Mouse (Mus musculus) kidney, embryonic 16.5 days (tissue): ENCODE measurements around the gene Adamtsl3. TPM values are rescaled to one million over a fixed set of nuclear protein-coding genes. Genes with fewer than 3 reads are reported as not detected.
A peak's percentile ranks its signal among the peaks of the same experiment; 100 is the strongest.

ENCODE experiments used
- ATAC-seq: fragments of 200-750 bp; cut with Nextera tagmentation; 2 replicates; pipeline ENCODE4 v1.8.0; 2017; ENCODE audit warnings: moderate TSS enrichment; ENCODE audit not compliant: low FRiP score, low TSS enrichment
- H3K27ac ChIP-seq: fragments of 300-500 bp; sonication (generic); 2 replicates; pipeline ENCODE4 v1.5.1; 2014; ENCODE audit warnings: low read length
- H3K27me3 ChIP-seq: fragments of 300-500 bp; sonication (generic); 2 replicates; pipeline ENCODE4 v1.6.1; 2014; ENCODE audit warnings: low read length, control low read depth, mixed read lengths; ENCODE audit not compliant: insufficient read depth
- H3K36me3 ChIP-seq: fragments of 300-500 bp; sonication (generic); 2 replicates; pipeline ENCODE4 v1.6.1; 2014; ENCODE audit warnings: low read length, control low read depth, mixed read lengths; ENCODE audit not compliant: insufficient read depth
- H3K4me1 ChIP-seq: fragments of 300-500 bp; sonication (generic); 2 replicates; pipeline ENCODE4 v1.6.1; 2014; ENCODE audit warnings: low read length, control low read depth, mixed read lengths; ENCODE audit not compliant: insufficient read depth
- H3K4me2 ChIP-seq: fragments of 300-500 bp; sonication (generic); replicated peaks from 2 replicates; pipeline ENCODE4 v1.6.1; 2014; ENCODE audit warnings: low read depth, low read length
- H3K4me3 ChIP-seq: fragments of 300-500 bp; sonication (generic); 2 replicates; pipeline ENCODE4 v1.5.1; 2014; ENCODE audit warnings: mild to moderate bottlenecking, low read length
- H3K9ac ChIP-seq: fragments of 300-500 bp; sonication (generic); replicated peaks from 2 replicates; pipeline ENCODE4 v1.6.1; 2014; ENCODE audit warnings: low read length
- H3K9me3 ChIP-seq: fragments of 300-500 bp; sonication (generic); 2 replicates; pipeline ENCODE4 v1.6.1; 2016; ENCODE audit warnings: low read length, control low read depth
- WGBS: fragments of 180-500 bp; shearing (Covaris S2); extraction: QIAGEN DNeasy Blood & Tissue Kit; methylation state at CpG from one replicate; pipeline ENCODE4 v1.1.7; 2014; 5-methylcytosine and 5-hydroxymethylcytosine counted together
- polyA plus RNA-seq: library from polyadenylated mRNA; unstranded; fragments of >200 nt; fragmentation: Nextera tagmentation; extraction: Ambion mirVana; gene quantifications from 2 replicates; pipeline ENCODE4 v1.2.1, GENCODE M21; 2015

Adamtsl3 gene
- polyA plus RNA-seq, 1 experiment from 2014 or later: 0.47 TPM

DNA sequence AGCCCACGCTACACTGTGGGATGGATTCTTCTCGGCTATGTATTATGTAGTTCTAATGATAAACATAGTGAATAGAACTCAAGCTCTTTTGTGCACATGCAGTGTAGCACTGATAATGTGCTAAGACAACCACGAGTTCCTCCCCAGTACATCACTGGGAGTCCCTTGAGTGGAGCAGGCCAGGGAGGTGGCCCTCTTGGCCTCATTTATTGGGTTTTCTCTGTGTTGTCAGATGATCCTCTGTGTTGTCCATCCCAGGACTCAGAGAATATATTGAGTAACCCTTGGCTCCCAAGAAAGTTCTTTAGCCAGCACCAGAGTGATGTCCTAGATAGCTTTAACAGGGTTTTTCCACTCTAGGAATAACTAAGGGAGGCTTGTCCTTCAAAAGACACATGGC lies 14.9 kb downstream of the Adamtsl3 start:
- WGBS: 95% methylated on average over 3 of the region's 3 CpGs

DNA sequence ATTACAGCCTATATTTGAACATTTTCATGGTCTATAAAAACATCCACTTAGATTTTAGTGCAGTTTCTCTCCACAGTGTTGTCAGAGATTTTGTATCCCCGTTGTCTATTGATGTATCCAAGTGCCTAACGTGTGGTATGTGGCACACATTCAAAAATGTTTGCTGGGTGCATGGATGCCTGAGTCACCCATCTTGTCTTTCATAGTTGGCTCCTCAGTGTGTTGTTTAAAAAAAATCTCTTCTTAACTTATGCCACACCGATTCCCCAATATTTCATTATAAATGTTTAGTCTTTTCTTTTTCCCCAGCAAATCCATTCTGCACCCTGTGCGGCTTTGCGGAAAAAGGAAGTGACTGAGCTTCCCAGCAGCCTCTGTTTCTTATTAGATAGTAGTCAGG lies 23.7 kb downstream of the Adamtsl3 start:
- no peaks in the 10 kb centered on the region for H3K9me3 ChIP-seq
- no peak overlapping the region for H3K9ac ChIP-seq
- no peak overlapping the region for H3K4me2 ChIP-seq
- no peaks in the 10 kb centered on the region for H3K27me3 ChIP-seq
- 84% methylated on average over 5 of the region's 5 CpGs for WGBS
- H3K4me1 ChIP-seq: no peaks in the 10 kb centered on the region
- no peak overlapping the region for H3K4me3 ChIP-seq
- no peaks in the 10 kb centered on the region for H3K36me3 ChIP-seq
- H3K27ac ChIP-seq: no peak overlapping the region
- ATAC-seq: no peak

More for the DNA sequence above, 14.9 kb downstream of the Adamtsl3 start:
- Histone ChIP-seq H3K9ac (no peak overlapping the region), H3K27ac (no peak overlapping the region), H3K27me3 (no peaks in the 10 kb centered on the region), H3K9me3 (no peaks in the 10 kb centered on the region), H3K4me3 (no peak overlapping the region), H3K4me1 (no peaks in the 10 kb centered on the region), H3K4me2 (no peak overlapping the region), H3K36me3 (no peaks in the 10 kb centered on the region)
- no peak for ATAC-seq

DNA sequence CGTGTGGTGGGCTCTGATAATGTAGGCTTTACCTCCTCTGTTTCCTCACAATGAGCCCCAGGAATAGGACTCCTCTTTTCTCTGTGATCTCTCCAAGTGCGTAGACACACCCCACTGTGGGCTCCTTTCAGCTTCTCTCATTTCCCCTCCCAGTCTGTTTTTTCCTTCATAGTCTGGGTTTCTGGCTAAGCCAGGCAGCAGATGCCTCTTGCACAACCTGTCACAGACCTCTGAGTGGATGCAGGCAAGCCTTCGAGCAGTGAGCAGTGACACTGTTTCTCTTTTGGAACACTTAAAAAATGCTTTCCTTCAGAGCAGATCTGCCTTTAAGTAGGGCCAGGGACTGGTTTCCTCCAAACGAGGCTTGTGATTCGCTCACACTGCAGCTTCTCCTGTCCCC lies 24.2 kb downstream of the Adamtsl3 start:
- Histone ChIP-seq H3K4me2 (no peak overlapping the region), H3K4me1 (no peaks in the 10 kb centered on the region), H3K4me3 (no peak overlapping the region), H3K9me3 (no peaks in the 10 kb centered on the region), H3K9ac (no peak overlapping the region), H3K27ac (no peak overlapping the region), H3K27me3 (no peaks in the 10 kb centered on the region), H3K36me3 (no peaks in the 10 kb centered on the region)
- WGBS: 76% methylated on average over 5 of the region's 5 CpGs
- no peak for ATAC-seq

DNA sequence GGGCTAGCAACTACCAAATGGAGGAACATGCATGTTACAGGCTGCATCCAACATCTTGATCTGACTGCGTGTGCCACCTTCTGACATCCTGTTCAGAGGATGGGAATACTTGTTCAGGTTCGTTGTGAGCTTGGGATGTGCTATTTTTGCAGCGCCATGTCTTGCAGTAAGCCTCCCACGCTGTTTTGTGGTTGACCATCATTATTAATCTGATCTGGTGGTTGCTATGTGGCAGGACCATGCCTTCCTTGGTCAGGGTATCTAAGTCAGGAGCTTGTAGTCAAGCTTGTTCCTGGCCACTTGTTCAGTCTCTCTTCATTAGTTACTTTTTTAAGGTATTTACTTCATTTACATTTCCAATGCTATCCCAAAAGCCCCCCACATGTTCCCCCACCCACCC lies 24.7 kb downstream of the Adamtsl3 start:
- H3K4me3 ChIP-seq: no peak overlapping the region
- no peaks in the 10 kb centered on the region for H3K36me3 ChIP-seq
- no peak overlapping the region for H3K9ac ChIP-seq
- 95% methylated on average over 4 of the region's 4 CpGs for WGBS
- no peak overlapping the region for H3K4me2 ChIP-seq
- no peaks in the 10 kb centered on the region for H3K9me3 ChIP-seq
- no peaks in the 10 kb centered on the region for H3K27me3 ChIP-seq
- no peak overlapping the region for H3K27ac ChIP-seq
- no peak for ATAC-seq
- no peaks in the 10 kb centered on the region for H3K4me1 ChIP-seq

DNA sequence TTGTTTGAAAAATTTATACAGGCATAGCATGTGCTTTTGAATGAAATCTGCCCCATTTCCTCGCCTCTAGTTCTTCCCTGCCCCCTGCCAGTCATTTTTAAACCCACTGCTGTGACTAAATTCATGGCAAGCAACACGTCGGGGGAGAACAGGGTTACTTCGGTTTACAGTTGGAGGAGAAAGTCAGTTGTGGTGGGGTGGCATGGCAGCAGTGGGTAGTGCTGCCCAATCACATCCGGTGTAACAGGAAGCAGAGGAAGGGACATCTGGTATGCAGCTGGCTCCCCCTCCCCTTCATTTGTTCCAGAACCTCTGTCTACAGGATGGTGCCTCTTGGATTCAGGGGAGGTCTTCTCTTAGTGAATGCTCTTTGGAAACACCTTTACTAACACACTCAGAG lies 25.6 kb downstream of the Adamtsl3 start:
- H3K27me3 ChIP-seq: no peaks in the 10 kb centered on the region
- no peaks in the 10 kb centered on the region for H3K36me3 ChIP-seq
- H3K9ac ChIP-seq: no peak overlapping the region
- WGBS: 86% methylated on average over 5 of the region's 5 CpGs
- H3K4me1 ChIP-seq: no peaks in the 10 kb centered on the region
- H3K4me3 ChIP-seq: no peak overlapping the region
- H3K27ac ChIP-seq: no peak overlapping the region
- H3K9me3 ChIP-seq: no peaks in the 10 kb centered on the region
- ATAC-seq: no peak
- no peak overlapping the region for H3K4me2 ChIP-seq

DNA sequence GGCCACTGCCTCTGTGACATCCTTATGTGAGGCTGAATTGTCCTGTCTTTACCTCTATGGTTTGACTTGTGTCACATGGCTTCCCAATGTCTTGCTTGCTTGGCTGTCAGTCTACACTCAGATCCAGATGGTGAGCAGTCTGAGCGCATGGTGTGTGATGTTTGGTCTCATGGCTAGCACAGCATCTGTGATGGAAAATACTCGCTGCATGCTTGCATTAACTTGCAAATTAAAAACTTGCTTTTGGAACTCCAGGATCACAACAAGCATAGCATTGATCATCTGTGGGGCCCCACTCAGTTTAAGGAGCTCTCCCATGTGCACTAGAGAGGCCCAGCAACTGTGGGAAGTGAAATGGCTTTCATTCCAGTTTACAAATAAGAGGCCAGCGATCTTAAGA lies 29.1 kb downstream of the Adamtsl3 start:
- Histone ChIP-seq H3K9me3 (no peaks in the 10 kb centered on the region), H3K9ac (no peak overlapping the region), H3K4me1 (no peaks in the 10 kb centered on the region), H3K4me2 (no peak overlapping the region), H3K27me3 (no peaks in the 10 kb centered on the region), H3K36me3 (no peaks in the 10 kb centered on the region), H3K27ac (no peak overlapping the region), H3K4me3 (no peak overlapping the region)
- ATAC-seq: no peak
- WGBS: 94% methylated on average over 3 of the region's 3 CpGs

DNA sequence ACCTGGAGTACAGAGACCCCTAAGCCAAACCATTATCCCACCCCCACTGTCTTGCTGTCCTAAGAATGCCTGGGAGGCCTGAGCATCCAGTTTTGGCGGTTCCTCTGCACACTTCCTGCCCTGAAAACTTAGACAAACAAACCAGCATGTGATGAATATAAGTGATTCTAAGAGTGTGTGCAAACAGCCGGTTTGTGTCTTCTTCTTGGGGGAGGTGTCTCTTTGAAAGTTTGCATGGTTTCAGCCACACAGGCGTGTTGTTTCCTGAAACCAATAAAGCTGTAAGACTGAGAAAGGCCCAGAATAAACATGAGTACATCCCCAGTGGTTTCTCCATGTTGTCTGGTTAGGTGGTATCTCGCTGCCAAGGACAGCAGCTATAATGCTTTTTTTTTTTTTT lies 30.6 kb downstream of the Adamtsl3 start:
- no peak overlapping the region for H3K9ac ChIP-seq
- no peak overlapping the region for H3K4me3 ChIP-seq
- H3K9me3 ChIP-seq: no peaks in the 10 kb centered on the region
- H3K4me1 ChIP-seq: 0 out of 2 replicates have a peak, but pooled peaks cover 2% of the 10 kb centered on the region
- 29% methylated on average over 4 of the region's 4 CpGs for WGBS
- peak overlapping the region; percentile 7; the same call in 1 of the 2 replicates for H3K27ac ChIP-seq
- ATAC-seq: peak; percentile 78; the same call in 1 of the 2 replicates
- no peak overlapping the region for H3K4me2 ChIP-seq
- H3K27me3 ChIP-seq: no peaks in the 10 kb centered on the region
- H3K36me3 ChIP-seq: no peaks in the 10 kb centered on the region

DNA sequence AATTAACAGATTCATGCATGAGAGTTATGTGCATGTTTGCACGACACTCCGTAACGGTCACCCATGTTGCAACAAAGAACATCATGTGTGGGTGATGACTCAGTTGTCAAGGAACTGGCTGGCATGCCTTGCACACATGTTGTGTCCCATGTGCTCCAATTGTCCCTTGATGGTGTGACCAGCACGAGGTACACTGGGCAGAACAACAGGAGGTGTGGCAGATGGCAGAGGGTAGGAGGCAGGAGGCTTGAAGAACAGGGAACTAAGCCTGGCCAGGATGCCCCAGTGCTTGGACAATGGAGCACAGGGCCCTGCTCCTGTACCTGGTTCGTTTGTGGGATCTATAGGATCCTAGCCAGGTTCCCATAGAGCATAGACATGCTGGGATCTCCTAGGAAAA lies 31.0 kb downstream of the Adamtsl3 start:
- 73% methylated on average over 5 of the region's 5 CpGs for WGBS
- Histone ChIP-seq H3K4me1 (0 out of 2 replicates have a peak, but pooled peaks cover 2% of the 10 kb centered on the region), H3K36me3 (no peaks in the 10 kb centered on the region), H3K27me3 (no peaks in the 10 kb centered on the region), H3K4me2 (no peak overlapping the region), H3K27ac (peak overlapping the region; percentile 7; the same call in 1 of the 2 replicates), H3K9ac (no peak overlapping the region), H3K4me3 (no peak overlapping the region), H3K9me3 (no peaks in the 10 kb centered on the region)
- ATAC-seq: no peak

DNA sequence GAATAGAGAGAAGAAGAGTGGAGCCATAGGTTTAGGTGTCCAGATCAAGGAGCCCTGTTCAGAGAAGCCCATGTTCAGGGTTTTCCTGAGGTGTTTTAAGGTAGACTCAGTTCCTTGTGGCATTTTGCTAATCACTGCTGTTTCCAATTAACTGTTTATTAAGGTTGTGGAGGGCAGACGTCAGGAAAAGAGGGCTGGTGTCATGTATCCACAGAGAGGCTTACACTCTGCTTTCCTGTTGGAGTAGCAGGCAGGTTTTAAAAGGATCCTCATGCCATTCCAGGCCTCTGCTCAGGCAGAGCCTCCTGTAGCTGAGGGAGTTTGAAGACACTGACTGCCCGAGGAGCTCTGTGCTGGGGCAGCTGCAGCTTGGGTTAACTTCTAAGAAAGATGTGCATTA lies 32.6 kb downstream of the Adamtsl3 start:
- Histone ChIP-seq H3K27me3 (no peaks in the 10 kb centered on the region), H3K27ac (no peak overlapping the region), H3K9me3 (no peaks in the 10 kb centered on the region), H3K4me3 (no peak overlapping the region), H3K9ac (no peak overlapping the region), H3K4me2 (no peak overlapping the region), H3K36me3 (no peaks in the 10 kb centered on the region), H3K4me1 (0 out of 2 replicates have a peak, but pooled peaks cover 2% of the 10 kb centered on the region)
- 37% methylated on average over 2 of the region's 2 CpGs for WGBS
- ATAC-seq: no peak

DNA sequence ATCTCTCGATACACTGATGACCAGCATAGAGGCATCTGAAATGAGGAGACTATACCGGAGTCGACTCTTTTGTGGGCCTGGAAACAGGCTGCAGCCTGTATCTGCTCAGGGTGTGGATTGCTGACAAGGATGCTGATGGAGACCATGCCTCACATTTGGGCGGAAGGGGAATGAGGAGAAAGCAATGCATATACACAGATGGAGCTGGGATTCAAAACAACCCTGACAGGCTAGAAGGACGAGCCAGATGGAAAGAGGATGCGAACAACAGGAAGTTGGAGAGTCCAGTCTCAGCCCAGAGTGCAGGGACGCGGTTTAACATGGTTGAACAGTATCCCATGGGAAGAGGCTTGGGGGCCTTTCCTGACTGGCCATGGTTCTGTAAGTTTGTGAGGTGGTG lies 34.6 kb downstream of the Adamtsl3 start:
- no peaks in the 10 kb centered on the region for H3K36me3 ChIP-seq
- H3K9me3 ChIP-seq: no peaks in the 10 kb centered on the region
- no peak overlapping the region for H3K27ac ChIP-seq
- H3K9ac ChIP-seq: no peak overlapping the region
- H3K27me3 ChIP-seq: no peaks in the 10 kb centered on the region
- no peak overlapping the region for H3K4me3 ChIP-seq
- H3K4me1 ChIP-seq: 0 out of 2 replicates have a peak, but pooled peaks cover 2% of the 10 kb centered on the region
- ATAC-seq: no peak
- WGBS: 77% methylated on average over 8 of the region's 8 CpGs
- no peak overlapping the region for H3K4me2 ChIP-seq
